Comparison of ENCODE assay signal across 8 mouse cellular contexts in the genomic region with DNA sequence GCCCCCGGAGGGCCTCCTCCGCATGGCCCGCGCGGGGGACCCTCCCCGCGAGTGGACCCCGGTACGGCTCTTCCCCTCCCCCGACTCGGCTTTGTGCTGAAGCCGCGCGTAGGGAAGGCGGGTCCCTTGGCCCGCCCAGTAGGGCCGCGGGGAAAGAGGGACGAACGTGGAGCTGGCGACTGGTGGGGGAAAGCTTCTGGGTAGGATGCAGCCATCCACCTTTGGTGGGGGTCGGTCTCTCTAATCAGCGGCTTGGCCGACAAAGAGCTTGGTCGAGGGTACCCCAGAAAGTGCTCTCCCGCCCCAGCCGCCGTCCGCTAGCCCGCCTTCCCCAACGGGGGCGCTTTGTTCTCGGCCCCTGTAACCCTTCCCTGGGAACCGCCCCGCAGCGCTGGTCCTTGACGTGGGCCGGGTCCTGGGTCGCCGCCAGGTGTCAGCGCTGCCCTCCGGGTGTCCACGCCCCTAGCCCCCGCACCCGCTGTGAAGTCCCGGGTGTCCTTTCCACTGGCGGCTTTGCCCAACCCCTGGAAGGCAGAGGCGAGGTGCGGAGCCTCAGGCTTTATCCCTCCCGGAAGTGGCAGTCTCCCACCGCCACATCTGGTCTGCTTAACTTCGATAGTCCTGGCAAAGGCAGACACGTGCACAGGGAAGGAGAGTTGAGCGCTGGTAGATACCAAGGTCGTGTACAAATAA. TPM values are rescaled to one million over a fixed set of nuclear protein-coding genes. Genes with fewer than 3 reads are reported as not detected.
DNase-seq lines count a peak whose midpoint lies in the region; ATAC-seq and TF ChIP-seq lines count a peak whose summit lies in the region.

No protein-coding gene starts in this region.

- H3K4me2 ChIP-seq in lung, embryonic 16.5 days (ENCODE audit: low read depth, low read length) = peak overlapping the region; percentile 81

- H3K9me3 ChIP-seq in lung, embryonic 16.5 days (ENCODE audit: control insufficient read depth, low read length) = no peaks in the 10 kb centered on the region

- intact Hi-C loops in left cerebral cortex, adult 2 months (cut with DNase I) = loop anchor here (5.0 kb wide), 1 partner anchor 230 kb away; no protein-coding TSS in a partner anchor
- intact Hi-C loops in left cerebral cortex, postnatal 14 days (cut with DNase I) = no loop called here

- no peaks in the 10 kb centered on the region for H3K27me3 ChIP-seq in lung, embryonic 16.5 days (ENCODE audit: control insufficient read depth, insufficient read depth, low read depth, low read length)

- peak; percentile 54 for ATAC-seq in lung, embryonic 16.5 days (ENCODE audit: low read depth)

- under 1% methylated on average over 50 of the region's 55 CpGs for WGBS in lung, embryonic 16.5 days

- TF ChIP-seq CTCF in left cerebral cortex, adult 2 months (IDR thresholded peaks at IDR 0.05) = no peak

- H3K4me3 ChIP-seq in left cerebral cortex, adult 2 months = peak overlapping the region; percentile 55
- peak overlapping the region; percentile 87 for H3K4me3 ChIP-seq in lung, embryonic 16.5 days (ENCODE audit: low read length)

- DNase-seq in left cerebral cortex, adult 2 months (ENCODE audit: extremely low spot score in 1 of 2, low spot score in 2 of 2) = peak in 1 of 2 experiments; percentile 17
- no peak for DNase-seq in left cerebral cortex, postnatal 14 days (ENCODE audit: low spot score in 2 of 2)
- peak; percentile 55 to 69 for DNase-seq in cerebellum, postnatal 10 days
- DNase-seq in heart, adult 18-20 months = peak; percentile 41 to 47
- peak; percentile 47 for DNase-seq in kidney, adult 18-20 months
- peak; percentile 46 for DNase-seq in ovary, postnatal 14 days (ENCODE audit: low spot score)
- no peak for DNase-seq in layer of hippocampus, adult 18-20 months (ENCODE audit: low spot score in 2 of 2)

- peak overlapping the region; percentile 93 for H3K9ac ChIP-seq in lung, embryonic 16.5 days (ENCODE audit: low read length)

- no peaks in the 10 kb centered on the region for H3K36me3 ChIP-seq in lung, embryonic 16.5 days (ENCODE audit: control insufficient read depth, insufficient read depth, low read length)

- peaks cover 27% of the 10 kb centered on the region for H3K4me1 ChIP-seq in lung, embryonic 16.5 days (replicated peaks; ENCODE audit: control insufficient read depth, insufficient read depth, low read length)

- H3K27ac ChIP-seq in left cerebral cortex, adult 2 months = no peak overlapping the region
- H3K27ac ChIP-seq in lung, embryonic 16.5 days (ENCODE audit: low read length) = peak overlapping the region; percentile 85

RNA-seq across cellular contexts. Expression of a gene that starts 1.5 kb away (rescaled TPM):
- 1 to 10 TPM; 1.5 to 1.7 TPM for total RNA-seq in left cerebral cortex, adult 2 months (2021)
- 1 to 10 TPM; 2.0 to 2.4 TPM for total RNA-seq in left cerebral cortex, postnatal 14 days (2021)
- 1 to 10 TPM; 5.2 to 6.6 TPM for total RNA-seq in heart, adult 18-20 months (2021)
- polyA plus RNA-seq in lung, embryonic 16.5 days (2015; fragmentation: Nextera tagmentation; extraction: Ambion mirVana) = 166 and 170 TPM in 2 replicates
- total RNA-seq in layer of hippocampus, adult 18-20 months (2021) = 1 to 10 TPM in 1 of 2 experiments, under 1 TPM in 1; 0.67 to 1.0 TPM

Comparison
In these comparisons a context has a peak if more than half of its experiments do, and no peak if none do; other contexts are left out.
1. DNase-seq: peak in cerebellum, postnatal 10 days (2 of 2), heart, adult 18-20 months (2 of 2), kidney, adult 18-20 months (single experiment) and ovary, postnatal 14 days (single experiment); none in left cerebral cortex, postnatal 14 days (0 of 2) and layer of hippocampus, adult 18-20 months (0 of 2).